Mouse (Mus musculus) left cerebral cortex, adult 6 months (tissue): ENCODE data around the gene Tbc1d21. TPM values are rescaled to one million over a fixed set of nuclear protein-coding genes. Genes with fewer than 3 reads are reported as not detected.

ENCODE experiments used
- long read RNA-seq, 2 experiments: library from polyadenylated mRNA; unstranded; transcript quantifications; one replicate each; pipeline ENCODE4 v2.0.0; 2019 to 2020
- polyA plus RNA-seq: library from polyadenylated mRNA; unstranded; fragments of <200 nt; fragmentation: Nextera tagmentation; gene quantifications from 2 replicates; pipeline ENCODE4 v1.2.3, GENCODE M21; 2021

Gene Tbc1d21
- polyA plus RNA-seq: not detected in 2 replicates
- long read RNA-seq, experiment 1: 0 reads
- long read RNA-seq, experiment 2: 0 reads

GRCm38 (mm10) chr9:58370355-58370754 is at the start of gene Tbc1d21:
Gene Tbc1d21, minus strand, starts transcription at chr9:58370455.

GRCm38 (mm10) chr9:58312944-58313359 is 57.3 kb downstream of the Tbc1d21 start, which contains the start of gene Loxl1:
Gene Loxl1, minus strand, starts transcription at chr9:58313186.

Other genes with a start within 250 kb of the Tbc1d21 start
- 12.6 and 13.0 TPM in 2 replicates for gene Islr, start 166.1 kb downstream of the Tbc1d21 start, polyA plus RNA-seq
- gene Islr2, start 166.1 kb downstream of the Tbc1d21 start, polyA plus RNA-seq: 4.8 and 6.8 TPM in 2 replicates
- 5.1 and 6.0 TPM in 2 replicates for gene Pml, start 120.7 kb downstream of the Tbc1d21 start, polyA plus RNA-seq
- 73.1 and 91.1 TPM in 2 replicates for gene Stoml1, start 117.3 kb downstream of the Tbc1d21 start, polyA plus RNA-seq
- gene Loxl1, start 57.3 kb downstream of the Tbc1d21 start, polyA plus RNA-seq: 0.44 and 1.2 TPM in 2 replicates
- gene Insyn1, start 118.1 kb upstream of the Tbc1d21 start, polyA plus RNA-seq: 2.5 and 8.9 TPM in 2 replicates
- gene Cd276, start 185.0 kb upstream of the Tbc1d21 start, polyA plus RNA-seq: 4.8 and 6.6 TPM in 2 replicates
- 421 and 661 TPM in 2 replicates for gene Nptn, start 211.8 kb upstream of the Tbc1d21 start, polyA plus RNA-seq